Mouse (Mus musculus): ENCODE data around the gene Ifi35. TPM values are rescaled to one million over a fixed set of nuclear protein-coding genes. Genes with fewer than 3 reads are reported as not detected.

Ifi35 gene
- polyA plus RNA-seq, 1 experiment from 2014 or later = 3.1 TPM

Small RNA genes lying within 50 kb of the gene (microRNA-seq; reads per million reads assigned to microRNA genes)
- not detected for gene Mir6929

Other genes with a start within 250 kb of the Ifi35 start
- gene Ezh1, start 221.9 kb upstream of the Ifi35 start, polyA plus RNA-seq (2016; fragmentation: Nextera tagmentation; extraction: Ambion mirVana) = 13.3 and 14.5 TPM in 2 replicates
- 66.4 and 68.4 TPM in 2 replicates for gene Ramp2, start 202.4 kb upstream of the Ifi35 start, polyA plus RNA-seq (2016; fragmentation: Nextera tagmentation; extraction: Ambion mirVana)
- 124 TPM in 2 replicates for gene Vps25, start 194.7 kb upstream of the Ifi35 start, polyA plus RNA-seq (2016; fragmentation: Nextera tagmentation; extraction: Ambion mirVana)
- gene Wnk4, start 187.8 kb upstream of the Ifi35 start, polyA plus RNA-seq (2016; fragmentation: Nextera tagmentation; extraction: Ambion mirVana) = 6.0 and 8.3 TPM in 2 replicates
- gene Cntd1, start 169.4 kb upstream of the Ifi35 start, polyA plus RNA-seq (2016; fragmentation: Nextera tagmentation; extraction: Ambion mirVana) = 1.3 and 1.4 TPM in 2 replicates
- gene Coa3, start 169.3 kb upstream of the Ifi35 start, polyA plus RNA-seq (2016; fragmentation: Nextera tagmentation; extraction: Ambion mirVana) = 200 and 203 TPM in 2 replicates
- 141 and 154 TPM in 2 replicates for gene Becn1, start 146.1 kb upstream of the Ifi35 start, polyA plus RNA-seq (2016; fragmentation: Nextera tagmentation; extraction: Ambion mirVana)
- gene Psme3, start 132.2 kb upstream of the Ifi35 start, polyA plus RNA-seq (2016; fragmentation: Nextera tagmentation; extraction: Ambion mirVana) = 189 and 203 TPM in 2 replicates
- 2.6 and 3.4 TPM in 2 replicates for gene Aoc2, start 123.3 kb upstream of the Ifi35 start, polyA plus RNA-seq (2016; fragmentation: Nextera tagmentation; extraction: Ambion mirVana)
- 0.04 TPM in 1 of 2 replicates, not detected in the other for gene Aoc3, start 117.8 kb upstream of the Ifi35 start, polyA plus RNA-seq (2016; fragmentation: Nextera tagmentation; extraction: Ambion mirVana)
- gene G6pc, start 80.8 kb upstream of the Ifi35 start, polyA plus RNA-seq (2016; fragmentation: Nextera tagmentation; extraction: Ambion mirVana) = not detected in 2 replicates
- 102 and 110 TPM in 2 replicates for gene Aarsd1, start 30.8 kb upstream of the Ifi35 start, polyA plus RNA-seq (2016; fragmentation: Nextera tagmentation; extraction: Ambion mirVana)
- 12.6 and 13.1 TPM in 2 replicates for gene Gm27029, start 23.6 kb upstream of the Ifi35 start, polyA plus RNA-seq (2016; fragmentation: Nextera tagmentation; extraction: Ambion mirVana)
- 17.5 and 21.4 TPM in 2 replicates for gene Rundc1, start 23.3 kb upstream of the Ifi35 start, polyA plus RNA-seq (2016; fragmentation: Nextera tagmentation; extraction: Ambion mirVana)
- gene Ptges3l, start 23.1 kb upstream of the Ifi35 start, polyA plus RNA-seq (2016; fragmentation: Nextera tagmentation; extraction: Ambion mirVana) = 3.9 and 4.7 TPM in 2 replicates
- gene Rpl27, start 6.1 kb upstream of the Ifi35 start, polyA plus RNA-seq (2016; fragmentation: Nextera tagmentation; extraction: Ambion mirVana) = 469 and 481 TPM in 2 replicates
- gene Rnd2, start 16.6 kb downstream of the Ifi35 start, polyA plus RNA-seq (2016; fragmentation: Nextera tagmentation; extraction: Ambion mirVana) = 16.5 and 31.6 TPM in 2 replicates
- gene Vat1, start 17.8 kb downstream of the Ifi35 start, polyA plus RNA-seq (2016; fragmentation: Nextera tagmentation; extraction: Ambion mirVana) = 21.3 and 29.6 TPM in 2 replicates
- gene Brca1, start 103.5 kb downstream of the Ifi35 start, polyA plus RNA-seq (2016; fragmentation: Nextera tagmentation; extraction: Ambion mirVana) = 23.7 and 27.0 TPM in 2 replicates
- 68.0 and 70.0 TPM in 2 replicates for gene Nbr1, start 103.7 kb downstream of the Ifi35 start, polyA plus RNA-seq (2016; fragmentation: Nextera tagmentation; extraction: Ambion mirVana)
- gene Tmem106a, start 133.8 kb downstream of the Ifi35 start, polyA plus RNA-seq (2016; fragmentation: Nextera tagmentation; extraction: Ambion mirVana) = 1.5 and 2.1 TPM in 2 replicates
- not detected in 2 replicates for gene Gm11634, start 150.8 kb downstream of the Ifi35 start, polyA plus RNA-seq (2016; fragmentation: Nextera tagmentation; extraction: Ambion mirVana)
- 28.2 and 29.4 TPM in 2 replicates for gene Rdm1, start 178.8 kb downstream of the Ifi35 start, polyA plus RNA-seq (2016; fragmentation: Nextera tagmentation; extraction: Ambion mirVana)
- gene Arl4d, start 217.1 kb downstream of the Ifi35 start, polyA plus RNA-seq (2016; fragmentation: Nextera tagmentation; extraction: Ambion mirVana) = 3.3 and 5.1 TPM in 2 replicates

All from embryonic facial prominence, embryonic 10.5 days (tissue).